Mouse (Mus musculus) lung, adult 2 months (tissue): Measurements from ENCODE around the gene Eppin.
A peak's percentile ranks its signal among the peaks of the same experiment; 100 is the strongest.

Experiments used
- CTCF ChIP-seq: fragments of 200-500 bp; IDR thresholded peaks from 2 replicates; pipeline ENCODE4 v1.5.1; 2011; ENCODE audit warnings: mild to moderate bottlenecking, low read length, control low read depth; ENCODE audit not compliant: insufficient read depth
- POLR2A ChIP-seq: fragments of 200-500 bp; IDR thresholded peaks from 2 replicates; pipeline ENCODE4 v1.6.1; 2011; ENCODE audit warnings: low read depth, mild to moderate bottlenecking, control low read depth, low read length, borderline replicate concordance; ENCODE audit errors: extremely low read depth

GRCm38 (mm10) chr2:164600179-164600578, 6.8 kb upstream of the Eppin start:
- TF ChIP-seq CTCF (0 out of 2 replicates have a peak, but pooled peaks have one; percentile 8), POLR2A (no peak)
